Mouse (Mus musculus) limb, embryonic 10.5 days (tissue): ENCODE measurements around the gene Gm49395. TPM values are rescaled to one million over a fixed set of nuclear protein-coding genes. Genes with fewer than 3 reads are reported as not detected.

Source experiments
- DNase-seq: peaks from one replicate; pipeline ENCODE4 v3.0.0-alpha.2; 2017; ENCODE audit warnings: low spot score
- H3K27ac ChIP-seq: fragments of 300-500 bp; sonication (generic); 2 replicates; pipeline ENCODE4 v1.5.1; 2016; ENCODE audit warnings: mild to moderate bottlenecking
- H3K27me3 ChIP-seq: fragments of 300-500 bp; sonication (generic); 2 replicates; pipeline ENCODE4 v1.6.1; 2016; ENCODE audit warnings: low read depth, mild to moderate bottlenecking; ENCODE audit not compliant: poor library complexity, severe bottlenecking
- H3K36me3 ChIP-seq: fragments of 300-500 bp; sonication (generic); 2 replicates; pipeline ENCODE4 v1.6.1; 2016; ENCODE audit warnings: mild to moderate bottlenecking, moderate library complexity
- H3K4me1 ChIP-seq: fragments of 300-500 bp; sonication (generic); 2 replicates; pipeline ENCODE4 v1.6.1; 2016
- H3K4me3 ChIP-seq: fragments of 300-500 bp; sonication (generic); 2 replicates; pipeline ENCODE4 v1.5.1; 2016; ENCODE audit warnings: mild to moderate bottlenecking, moderate library complexity
- H3K9me3 ChIP-seq: fragments of 300-500 bp; sonication (generic); replicated peaks from 2 replicates; pipeline ENCODE4 v1.6.1; 2016; ENCODE audit warnings: mild to moderate bottlenecking
- WGBS: fragments of 180-500 bp; shearing (Covaris S2); methylation state at CpG from one replicate; pipeline ENCODE4 v1.1.7; 2016; 5-methylcytosine and 5-hydroxymethylcytosine counted together
- polyA plus RNA-seq: library from polyadenylated mRNA; unstranded; fragments of >200 nt; fragmentation: Nextera tagmentation; extraction: Ambion mirVana; gene quantifications from 2 replicates; pipeline ENCODE4 v1.2.1, GENCODE M21; 2016

The Gm49395 gene
- polyA plus RNA-seq, 1 experiment from 2014 or later = 1.7 TPM

GRCm38 (mm10) chr13:114987668-114988067 lies 114.1 kb downstream of the Gm49395 start:
- 61% methylated on average over 6 of the region's 6 CpGs for WGBS
- Histone ChIP-seq H3K9me3 (no peaks in the 10 kb centered on the region), H3K27ac (no peak overlapping the region), H3K27me3 (no peaks in the 10 kb centered on the region), H3K36me3 (no peaks in the 10 kb centered on the region), H3K4me3 (no peak overlapping the region), H3K4me1 (peaks cover 9% of the 10 kb centered on the region)
- DNase-seq = no peak

- Histone ChIP-seq H3K27me3 (no peaks in the 10 kb centered on the region), H3K4me1 (peaks cover 4% of the 10 kb centered on the region), H3K9me3 (no peaks in the 10 kb centered on the region), H3K27ac (no peak overlapping the region), H3K4me3 (no peak overlapping the region), H3K36me3 (no peaks in the 10 kb centered on the region)
- no peak for DNase-seq
- WGBS = 88% methylated on average over 2 of the region's 2 CpGs
Observed at GRCm38 (mm10) chr13:114987161-114987560, 114.6 kb downstream of the Gm49395 start.

Other genes with a start within 250 kb of the Gm49395 start
- 0.71 and 1.3 TPM in 2 replicates for gene Itga2, start 169.8 kb downstream of the Gm49395 start, polyA plus RNA-seq
- gene Pelo, start 11.7 kb downstream of the Gm49395 start, polyA plus RNA-seq = 6.7 and 7.4 TPM in 2 replicates
- 4.0 and 4.2 TPM in 2 replicates for gene Itga1, start within 50 bp of the Gm49395 start, polyA plus RNA-seq